Mouse (Mus musculus) cerebellum, adult 11 months (tissue): ENCODE data around the gene Cldn7.
"Not testable (repeated sequence)": the region's sequence is repeated elsewhere in the genome, so short reads cannot be mapped to it uniquely, and the experiment has no call there.

Experiments
- DNase-seq: peaks from one replicate; pipeline ENCODE4 v3.0.0; 2022

Gene Cldn7

GRCm38 (mm10) chr11:70016177-70016576, 51.6 kb downstream of the Cldn7 start:
- DNase-seq = not testable (repeated sequence)

GRCm38 (mm10) chr11:70016669-70017068, 52.1 kb downstream of the Cldn7 start, which contains the start of gene Dlg4:
Gene Dlg4, plus strand, starts transcription at chr11:70016942.
- no peak for DNase-seq

GRCm38 (mm10) chr11:70017199-70017767, 52.7 kb downstream of the Cldn7 start:
- no peak for DNase-seq
